Mouse (Mus musculus): Measurements from ENCODE around the gene Klf7. TPM values are rescaled to one million over a fixed set of nuclear protein-coding genes. Genes with fewer than 3 reads are reported as not detected.
A peak's percentile ranks its signal among the peaks of the same experiment; 100 is the strongest.

The Klf7 gene
- 6.2 TPM in 2 replicates for polyA plus RNA-seq (2015; fragmentation: Nextera tagmentation; extraction: Ambion mirVana)

- under 1% methylated on average over 81 of the region's 82 CpGs for WGBS (ENCODE audit: insufficient replicate concordance)
- ATAC-seq (ENCODE audit: insufficient read depth), result peak; percentile 90
Observed at GRCm38 (mm10) chr1:64121559-64122465, at the start of gene Klf7. Gene Klf7 (minus strand): TSS chr1:64122282.

DNA sequence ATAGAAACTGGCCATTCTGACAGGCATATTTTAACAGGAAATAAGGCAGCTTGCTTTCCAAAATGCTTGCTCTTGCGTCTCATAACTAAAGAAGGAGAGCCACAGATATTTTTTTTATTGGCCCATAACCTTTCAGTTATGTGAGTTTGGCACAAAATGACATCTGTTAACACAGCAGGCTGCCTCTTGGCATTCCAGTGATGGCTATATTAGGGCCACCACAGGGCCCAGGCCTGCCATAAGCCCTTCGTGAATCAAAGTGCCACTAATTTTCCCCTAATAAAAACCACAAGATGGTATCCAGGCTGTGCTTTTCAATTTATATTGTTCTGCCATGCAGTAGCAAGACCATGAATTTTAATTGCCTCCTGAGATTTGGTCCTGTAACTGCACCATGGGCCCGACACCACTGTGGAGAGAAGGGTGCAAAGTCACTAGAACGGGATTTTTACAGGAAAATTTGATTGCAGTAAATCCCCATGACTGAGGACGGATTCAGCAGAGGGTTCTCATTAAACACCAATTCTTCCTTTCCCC lies 42.5 kb upstream of the Klf7 start:
- H3K9me3 ChIP-seq (replicated peaks), result no peaks in the 10 kb centered on the region
- no peak for ATAC-seq (ENCODE audit: insufficient read depth)
- 65% methylated on average over 5 of the region's 5 CpGs for WGBS (ENCODE audit: insufficient replicate concordance)
- H3K27ac ChIP-seq (replicated peaks), result no peak overlapping the region
- no peak overlapping the region for H3K4me2 ChIP-seq
- no peaks in the 10 kb centered on the region for H3K4me1 ChIP-seq (replicated peaks)
- no peak overlapping the region for H3K9ac ChIP-seq
- no peaks in the 10 kb centered on the region for H3K36me3 ChIP-seq (replicated peaks)
- no peaks in the 10 kb centered on the region for H3K27me3 ChIP-seq
- no peak overlapping the region for H3K4me3 ChIP-seq (replicated peaks)

More at GRCm38 (mm10) chr1:64121559-64122465, at the start of gene Klf7:
- Histone ChIP-seq H3K9ac (peak within 1 kb of the TSS; percentile 81), H3K9me3 (replicated peaks) (no peaks in the 10 kb centered on the region), H3K4me1 (replicated peaks) (peaks cover 28% of the 10 kb centered on the region), H3K4me2 (peak within 1 kb of the TSS; percentile 87), H3K27ac (replicated peaks) (peak within 1 kb of the TSS; percentile 96), H3K4me3 (replicated peaks) (peak within 1 kb of the TSS; percentile 72), H3K36me3 (replicated peaks) (no peaks in the 10 kb centered on the region), H3K27me3 (peaks cover 23% of the 10 kb centered on the region)

GRCm38 (mm10) chr1:64158766-64159165 lies 36.7 kb upstream of the Klf7 start:
- WGBS (ENCODE audit: insufficient replicate concordance), result 38% methylated on average over 3 of the region's 3 CpGs
- no peak for ATAC-seq (ENCODE audit: insufficient read depth)
- Histone ChIP-seq H3K36me3 (replicated peaks) (no peaks in the 10 kb centered on the region), H3K4me3 (replicated peaks) (no peak overlapping the region), H3K4me1 (replicated peaks) (no peaks in the 10 kb centered on the region), H3K9ac (no peak overlapping the region), H3K4me2 (no peak overlapping the region), H3K27me3 (no peaks in the 10 kb centered on the region), H3K9me3 (replicated peaks) (no peaks in the 10 kb centered on the region), H3K27ac (replicated peaks) (no peak overlapping the region)

DNA sequence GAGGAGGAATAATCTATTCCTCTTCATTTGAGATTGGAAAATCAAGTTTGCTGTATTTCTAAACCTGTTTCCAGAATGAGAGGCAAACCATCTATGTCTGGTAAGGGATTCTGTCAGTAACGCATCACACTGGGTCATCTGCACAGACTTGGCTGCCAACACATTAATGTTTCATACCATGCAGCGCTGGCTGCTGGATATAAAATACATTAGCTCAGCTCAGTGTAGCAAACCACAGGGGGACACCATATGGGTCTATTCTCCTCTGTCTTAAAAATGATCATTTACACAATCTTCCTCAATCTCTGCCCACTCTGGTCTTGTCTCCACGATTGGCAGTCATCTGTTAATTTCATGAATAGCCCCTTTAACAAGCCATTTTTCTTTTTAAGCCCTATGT lies 27.1 kb upstream of the Klf7 start:
- 59% methylated on average over 3 of the region's 3 CpGs for WGBS (ENCODE audit: insufficient replicate concordance)
- Histone ChIP-seq H3K4me3 (replicated peaks) (no peak overlapping the region), H3K9me3 (replicated peaks) (no peaks in the 10 kb centered on the region), H3K36me3 (replicated peaks) (no peaks in the 10 kb centered on the region), H3K9ac (no peak overlapping the region), H3K4me1 (replicated peaks) (no peaks in the 10 kb centered on the region), H3K27ac (replicated peaks) (no peak overlapping the region), H3K27me3 (no peaks in the 10 kb centered on the region), H3K4me2 (no peak overlapping the region)
- ATAC-seq (ENCODE audit: insufficient read depth), result no peak

GRCm38 (mm10) chr1:64142691-64143445 lies 20.8 kb upstream of the Klf7 start:
- H3K9me3 ChIP-seq (replicated peaks), result no peaks in the 10 kb centered on the region
- no peak for ATAC-seq (ENCODE audit: insufficient read depth)
- H3K4me3 ChIP-seq (replicated peaks), result no peak overlapping the region
- H3K9ac ChIP-seq, result no peak overlapping the region
- WGBS (ENCODE audit: insufficient replicate concordance), result 54% methylated on average over 6 of the region's 6 CpGs
- H3K27me3 ChIP-seq, result no peaks in the 10 kb centered on the region
- H3K27ac ChIP-seq (replicated peaks), result no peak overlapping the region
- H3K4me2 ChIP-seq, result no peak overlapping the region
- no peaks in the 10 kb centered on the region for H3K36me3 ChIP-seq (replicated peaks)
- H3K4me1 ChIP-seq (replicated peaks), result no peaks in the 10 kb centered on the region

DNA sequence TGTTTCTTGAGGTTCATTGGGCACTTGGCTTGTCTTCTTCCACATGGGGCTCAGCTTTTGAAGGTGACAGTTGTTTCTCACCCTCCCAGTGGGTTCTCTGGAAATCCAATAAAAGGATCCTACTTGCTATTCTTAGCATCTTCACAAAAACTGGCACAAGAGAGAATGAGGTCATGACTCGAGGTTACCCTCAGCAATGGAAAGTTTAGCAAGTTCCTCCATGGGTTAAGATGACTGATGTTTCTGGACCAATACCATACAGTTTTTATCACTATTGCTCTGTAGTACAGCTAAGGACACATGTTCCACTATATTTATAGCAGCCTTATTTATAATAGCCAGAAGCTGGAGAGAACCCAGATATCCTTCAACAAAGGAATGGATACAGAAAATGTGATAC lies 12.4 kb upstream of the Klf7 start:
- Histone ChIP-seq H3K4me2 (no peak overlapping the region), H3K9me3 (replicated peaks) (no peaks in the 10 kb centered on the region), H3K36me3 (replicated peaks) (no peaks in the 10 kb centered on the region), H3K27me3 (no peaks in the 10 kb centered on the region), H3K9ac (no peak overlapping the region), H3K4me3 (replicated peaks) (no peak overlapping the region), H3K27ac (replicated peaks) (no peak overlapping the region), H3K4me1 (replicated peaks) (no peaks in the 10 kb centered on the region)
- WGBS (ENCODE audit: insufficient replicate concordance), result 33% methylated on average over 1 of the region's 1 CpGs
- ATAC-seq (ENCODE audit: insufficient read depth), result no peak

GRCm38 (mm10) chr1:64126822-64127221 lies 4.7 kb upstream of the Klf7 start:
- 53% methylated on average over 2 of the region's 2 CpGs for WGBS (ENCODE audit: insufficient replicate concordance)
- no peaks in the 10 kb centered on the region for H3K9me3 ChIP-seq (replicated peaks)
- H3K27ac ChIP-seq (replicated peaks), result no peak overlapping the region
- no peak overlapping the region for H3K9ac ChIP-seq
- H3K36me3 ChIP-seq (replicated peaks), result no peaks in the 10 kb centered on the region
- peaks cover 6% of the 10 kb centered on the region for H3K4me1 ChIP-seq (replicated peaks)
- no peak overlapping the region for H3K4me2 ChIP-seq
- H3K4me3 ChIP-seq (replicated peaks), result no peak overlapping the region
- H3K27me3 ChIP-seq, result no peaks in the 10 kb centered on the region; the same call in 1 of the 2 replicates
- ATAC-seq (ENCODE audit: insufficient read depth), result no peak

GRCm38 (mm10) chr1:64122466-64122830 lies 366 bp upstream of the Klf7 start:
- peaks cover 23% of the 10 kb centered on the region for H3K27me3 ChIP-seq
- H3K27ac ChIP-seq (replicated peaks), result peak overlapping the region; percentile 96
- peak overlapping the region; percentile 87 for H3K4me2 ChIP-seq
- no peaks in the 10 kb centered on the region for H3K36me3 ChIP-seq (replicated peaks)
- H3K9ac ChIP-seq, result peak overlapping the region; percentile 81; the same call in 1 of the 2 replicates
- H3K4me1 ChIP-seq (replicated peaks), result peaks cover 28% of the 10 kb centered on the region
- peak overlapping the region; percentile 72 for H3K4me3 ChIP-seq (replicated peaks)
- WGBS (ENCODE audit: insufficient replicate concordance), result 26% methylated on average over 9 of the region's 9 CpGs
- ATAC-seq (ENCODE audit: insufficient read depth), result no peak
- no peaks in the 10 kb centered on the region for H3K9me3 ChIP-seq (replicated peaks)

DNA sequence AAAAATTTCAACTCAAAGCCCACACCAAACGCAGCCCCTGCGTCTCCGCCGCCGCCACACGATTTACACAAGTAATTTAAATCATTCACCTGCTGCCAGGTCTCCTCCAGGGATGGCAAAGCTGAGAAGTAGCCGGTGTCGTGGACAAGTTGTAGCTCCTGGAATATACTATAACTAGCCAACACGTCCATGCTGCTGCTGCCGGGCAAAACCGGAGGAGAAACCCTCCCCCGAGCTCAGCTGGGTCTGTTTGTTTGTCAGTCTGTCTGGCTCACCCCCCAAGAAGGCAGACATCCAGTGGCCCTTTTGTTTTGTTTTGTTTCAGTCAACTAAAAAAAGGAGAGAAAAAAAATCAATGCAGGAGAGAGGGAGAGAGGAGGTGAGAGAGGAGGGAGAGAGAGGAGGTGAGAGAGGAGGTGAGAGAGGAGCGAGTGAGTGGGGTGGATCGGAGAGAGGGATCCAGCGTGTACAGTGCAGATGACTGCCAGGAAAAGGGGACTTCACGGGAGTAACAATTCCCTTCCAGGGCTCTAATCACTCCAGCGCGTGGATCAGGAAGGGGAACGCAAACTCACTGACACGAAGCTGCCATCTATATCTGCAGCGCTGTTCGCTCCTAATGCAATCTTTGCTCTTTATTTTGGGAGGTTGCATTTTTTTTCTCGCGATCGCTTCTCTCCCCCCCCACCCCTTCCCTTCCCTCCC lies 1.1 kb downstream of the Klf7 start:
- Histone ChIP-seq H3K4me2 (peak overlapping the region; percentile 87), H3K36me3 (replicated peaks) (no peaks in the 10 kb centered on the region), H3K9ac (peak overlapping the region; percentile 48), H3K27me3 (peaks cover 23% of the 10 kb centered on the region), H3K27ac (replicated peaks) (peak overlapping the region; percentile 83), H3K4me3 (replicated peaks) (peak overlapping the region; percentile 72), H3K9me3 (replicated peaks) (no peaks in the 10 kb centered on the region), H3K4me1 (replicated peaks) (peaks cover 28% of the 10 kb centered on the region)
- ATAC-seq (ENCODE audit: insufficient read depth), result peak; percentile 4
- 1% methylated on average over 25 of the region's 25 CpGs for WGBS (ENCODE audit: insufficient replicate concordance)

GRCm38 (mm10) chr1:64120421-64120810 lies 1.7 kb downstream of the Klf7 start:
- H3K4me1 ChIP-seq (replicated peaks), result peaks cover 28% of the 10 kb centered on the region
- no peak for ATAC-seq (ENCODE audit: insufficient read depth)
- H3K27me3 ChIP-seq, result peaks cover 23% of the 10 kb centered on the region
- WGBS (ENCODE audit: insufficient replicate concordance), result 1% methylated on average over 13 of the region's 13 CpGs
- H3K9ac ChIP-seq, result peak overlapping the region; percentile 48
- H3K4me2 ChIP-seq, result peak overlapping the region; percentile 87
- H3K9me3 ChIP-seq (replicated peaks), result no peaks in the 10 kb centered on the region
- peak overlapping the region; percentile 72 for H3K4me3 ChIP-seq (replicated peaks)
- peak overlapping the region; percentile 83 for H3K27ac ChIP-seq (replicated peaks)
- H3K36me3 ChIP-seq (replicated peaks), result no peaks in the 10 kb centered on the region

Data from liver, embryonic 15.5 days (tissue).